Mouse (Mus musculus) liver, embryonic 13.5 days (tissue): ENCODE data around the gene Dnajc6. TPM values are rescaled to one million over a fixed set of nuclear protein-coding genes. Genes with fewer than 3 reads are reported as not detected.

Experiments
- ATAC-seq: fragments of 200-750 bp; cut with Nextera tagmentation; 2 replicates; pipeline ENCODE4 v1.8.0; 2017; ENCODE audit warnings: low read depth, mild to moderate bottlenecking, moderate number of reproducible peaks, moderate library complexity
- DNase-seq: peaks from one replicate; pipeline ENCODE4 v3.0.0; 2022
- H3K27ac ChIP-seq: fragments of 300-500 bp; sonication (generic); 2 replicates; pipeline ENCODE4 v1.5.1; 2015; ENCODE audit warnings: moderate library complexity, mild to moderate bottlenecking, inconsistent platforms
- H3K27me3 ChIP-seq: fragments of 300-500 bp; sonication (generic); 2 replicates; pipeline ENCODE4 v1.6.1; 2015; ENCODE audit warnings: mild to moderate bottlenecking, inconsistent platforms
- H3K36me3 ChIP-seq: fragments of 300-500 bp; sonication (generic); 2 replicates; pipeline ENCODE4 v1.6.1; 2015; ENCODE audit warnings: mild to moderate bottlenecking, inconsistent platforms
- H3K4me1 ChIP-seq: fragments of 300-500 bp; sonication (generic); replicated peaks from 2 replicates; pipeline ENCODE4 v1.6.1; 2015; ENCODE audit warnings: inconsistent platforms
- H3K4me2 ChIP-seq: fragments of 300-500 bp; sonication (generic); 2 replicates; pipeline ENCODE4 v1.6.1; 2015; ENCODE audit warnings: inconsistent platforms, mild to moderate bottlenecking, moderate library complexity
- H3K4me3 ChIP-seq: fragments of 300-500 bp; sonication (generic); replicated peaks from 2 replicates; pipeline ENCODE4 v1.5.1; 2015; ENCODE audit warnings: mild to moderate bottlenecking, inconsistent platforms
- H3K9ac ChIP-seq: fragments of 300-500 bp; sonication (generic); 2 replicates; pipeline ENCODE4 v1.6.1; 2015; ENCODE audit warnings: mild to moderate bottlenecking, inconsistent platforms
- H3K9me3 ChIP-seq: fragments of 300-500 bp; sonication (generic); replicated peaks from 2 replicates; pipeline ENCODE4 v1.6.1; 2016; ENCODE audit warnings: inconsistent platforms
- WGBS: fragments of 180-500 bp; shearing (Covaris S2); methylation state at CpG from one replicate; pipeline ENCODE4 v1.1.7; 2015; ENCODE audit not compliant: insufficient replicate concordance; 5-methylcytosine and 5-hydroxymethylcytosine counted together
- polyA plus RNA-seq: library from polyadenylated mRNA; unstranded; fragments of >200 nt; fragmentation: Nextera tagmentation; extraction: Ambion mirVana; gene quantifications from 2 replicates; pipeline ENCODE4 v1.2.1, GENCODE M21; 2015

The Dnajc6 gene
- polyA plus RNA-seq, 1 experiment from 2014 or later, result 0.14 TPM

- Histone ChIP-seq H3K9ac (peak within 1 kb of the TSS; percentile 95), H3K9me3 (no peaks in the 10 kb centered on the region), H3K4me2 (peak within 1 kb of the TSS; percentile 75), H3K27ac (peak within 1 kb of the TSS; percentile 95), H3K36me3 (peaks cover 2% of the 10 kb centered on the region; the same call in 1 of the 2 replicates), H3K4me3 (peak within 1 kb of the TSS; percentile 91), H3K4me1 (peaks cover 46% of the 10 kb centered on the region), H3K27me3 (no peaks in the 10 kb centered on the region)
- peak; percentile 93 for ATAC-seq
- DNase-seq, result peak; percentile 97
- WGBS, result under 1% methylated on average over 39 of the region's 39 CpGs
These were observed 150.9 kb downstream of the Dnajc6 start, which contains the start of gene Leprot for GRCm38 (mm10) chr4:101647196-101647905. Leprot (plus strand) TSS chr4:101647718.

- ATAC-seq (no peak), DNase-seq (peak; percentile 26)
- H3K36me3 ChIP-seq, result peaks cover 6% of the 10 kb centered on the region
- H3K4me3 ChIP-seq, result peak overlapping the region; percentile 91
- peaks cover 54% of the 10 kb centered on the region for H3K4me1 ChIP-seq
- no peaks in the 10 kb centered on the region for H3K9me3 ChIP-seq
- under 1% methylated on average over 20 of the region's 20 CpGs for WGBS
- H3K4me2 ChIP-seq, result peak overlapping the region; percentile 75
- peak overlapping the region; percentile 95 for H3K9ac ChIP-seq
- peak overlapping the region; percentile 95 for H3K27ac ChIP-seq
- H3K27me3 ChIP-seq, result no peaks in the 10 kb centered on the region
These were observed 151.7 kb downstream of the Dnajc6 start for GRCm38 (mm10) chr4:101647976-101648642.

GRCm38 (mm10) chr4:101648745-101649144, 152.3 kb downstream of the Dnajc6 start:
- peaks cover 9% of the 10 kb centered on the region for H3K36me3 ChIP-seq
- peak overlapping the region; percentile 75 for H3K4me2 ChIP-seq
- H3K4me1 ChIP-seq, result peaks cover 60% of the 10 kb centered on the region
- no peaks in the 10 kb centered on the region for H3K27me3 ChIP-seq
- no peaks in the 10 kb centered on the region for H3K9me3 ChIP-seq
- H3K4me3 ChIP-seq, result peak overlapping the region; percentile 91
- WGBS, result 18% methylated on average over 1 of the region's 1 CpGs
- ATAC-seq (no peak), DNase-seq (peak; percentile 27)
- H3K9ac ChIP-seq, result peak overlapping the region; percentile 95
- peak overlapping the region; percentile 95 for H3K27ac ChIP-seq

GRCm38 (mm10) chr4:101650961-101651360, 154.5 kb downstream of the Dnajc6 start:
- WGBS, result 63% methylated on average over 2 of the region's 2 CpGs
- Histone ChIP-seq H3K9me3 (no peaks in the 10 kb centered on the region), H3K4me1 (peaks cover 83% of the 10 kb centered on the region), H3K4me3 (no peak overlapping the region), H3K4me2 (peak overlapping the region; percentile 12; the same call in 1 of the 2 replicates), H3K27me3 (no peaks in the 10 kb centered on the region), H3K27ac (peak overlapping the region; percentile 61; the same call in 1 of the 2 replicates), H3K36me3 (peaks cover 10% of the 10 kb centered on the region), H3K9ac (0 out of 2 replicates have a peak overlapping the region, but pooled peaks have one; percentile 1)
- no peak for ATAC-seq
- DNase-seq, result no peak

- no peaks in the 10 kb centered on the region for H3K27me3 ChIP-seq
- 62% methylated on average over 6 of the region's 6 CpGs for WGBS
- H3K4me2 ChIP-seq, result peak overlapping the region; percentile 56
- no peak overlapping the region for H3K4me3 ChIP-seq
- H3K4me1 ChIP-seq, result peaks cover 83% of the 10 kb centered on the region
- ATAC-seq, result peak; percentile 45
- no peaks in the 10 kb centered on the region for H3K9me3 ChIP-seq
- H3K9ac ChIP-seq, result peak overlapping the region; percentile 64
- peak; percentile 11 for DNase-seq
- H3K27ac ChIP-seq, result peak overlapping the region; percentile 90
- peaks cover 34% of the 10 kb centered on the region for H3K36me3 ChIP-seq
These were observed 157.8 kb downstream of the Dnajc6 start for GRCm38 (mm10) chr4:101654256-101654655.

GRCm38 (mm10) chr4:101654788-101655414, 158.5 kb downstream of the Dnajc6 start:
- peak overlapping the region; percentile 64 for H3K9ac ChIP-seq
- peak overlapping the region; percentile 56 for H3K4me2 ChIP-seq
- H3K9me3 ChIP-seq, result no peaks in the 10 kb centered on the region
- peak overlapping the region; percentile 16; the same call in 1 of the 2 replicates for H3K4me3 ChIP-seq
- peaks cover 76% of the 10 kb centered on the region for H3K4me1 ChIP-seq
- ATAC-seq (peak; percentile 95), DNase-seq (peak; percentile 73)
- no peaks in the 10 kb centered on the region for H3K27me3 ChIP-seq
- peak overlapping the region; percentile 90 for H3K27ac ChIP-seq
- H3K36me3 ChIP-seq, result peaks cover 40% of the 10 kb centered on the region
- WGBS, result 28% methylated on average over 4 of the region's 4 CpGs

- ATAC-seq, result peak; percentile 70
- 33% methylated on average over 7 of the region's 7 CpGs for WGBS
- no peaks in the 10 kb centered on the region for H3K9me3 ChIP-seq
- H3K4me1 ChIP-seq, result peaks cover 71% of the 10 kb centered on the region
- H3K9ac ChIP-seq, result peak overlapping the region; percentile 64
- no peaks in the 10 kb centered on the region for H3K27me3 ChIP-seq
- peak; percentile 55 for DNase-seq
- H3K4me3 ChIP-seq, result peak overlapping the region; percentile 16; the same call in 1 of the 2 replicates
- H3K4me2 ChIP-seq, result peak overlapping the region; percentile 56
- peak overlapping the region; percentile 90 for H3K27ac ChIP-seq
- H3K36me3 ChIP-seq, result peaks cover 44% of the 10 kb centered on the region
These were observed 159.0 kb downstream of the Dnajc6 start for GRCm38 (mm10) chr4:101655415-101655790.

- Histone ChIP-seq H3K4me1 (peaks cover 66% of the 10 kb centered on the region), H3K4me2 (peak overlapping the region; percentile 26)
These were observed 159.6 kb downstream of the Dnajc6 start for GRCm38 (mm10) chr4:101656056-101656455.

GRCm38 (mm10) chr4:101656956-101657570, 160.6 kb downstream of the Dnajc6 start:
- Histone ChIP-seq H3K27me3 (no peaks in the 10 kb centered on the region), H3K9ac (peak overlapping the region; percentile 36; the same call in 1 of the 2 replicates), H3K4me2 (peak overlapping the region; percentile 33; the same call in 1 of the 2 replicates), H3K9me3 (no peaks in the 10 kb centered on the region), H3K4me3 (no peak overlapping the region), H3K4me1 (peaks cover 56% of the 10 kb centered on the region), H3K36me3 (peaks cover 60% of the 10 kb centered on the region), H3K27ac (peak overlapping the region; percentile 90)
- DNase-seq (peak; percentile 26), ATAC-seq (peak; percentile 41)
- 24% methylated on average over 6 of the region's 6 CpGs for WGBS

More at GRCm38 (mm10) chr4:101656056-101656455, 159.6 kb downstream of the Dnajc6 start:
- Histone ChIP-seq H3K4me3 (no peak overlapping the region), H3K36me3 (peaks cover 50% of the 10 kb centered on the region), H3K27me3 (no peaks in the 10 kb centered on the region), H3K9me3 (no peaks in the 10 kb centered on the region), H3K27ac (peak overlapping the region; percentile 90), H3K9ac (peak overlapping the region; percentile 23; the same call in 1 of the 2 replicates)
- DNase-seq (no peak), ATAC-seq (no peak)
- WGBS, result 73% methylated on average over 15 of the region's 15 CpGs

GRCm38 (mm10) chr4:101664160-101664750, 167.8 kb downstream of the Dnajc6 start:
- ATAC-seq, result peak; percentile 57; the same call in 1 of the 2 replicates
- Histone ChIP-seq H3K9ac (no peak overlapping the region), H3K27ac (no peak overlapping the region), H3K9me3 (no peaks in the 10 kb centered on the region; the same call in 1 of the 2 replicates), H3K4me2 (no peak overlapping the region), H3K4me3 (no peak overlapping the region), H3K36me3 (peaks cover 48% of the 10 kb centered on the region), H3K27me3 (no peaks in the 10 kb centered on the region), H3K4me1 (no peaks in the 10 kb centered on the region)
- WGBS, result 69% methylated on average over 9 of the region's 9 CpGs
- DNase-seq, result peak; percentile 24
